Mouse (Mus musculus) cerebellum, adult 11-12 months (tissue): ENCODE measurements at regions not wholly inside any gene's neighbourhood (a gene's known extent, or its start where the extent isn't known, plus 50 kb on each side); places are given as distances from the start of the nearest gene placed in this dataset.

Experiments used
- DNase-seq: peaks from one replicate; pipeline ENCODE4 v3.0.0; 2022

DNA sequence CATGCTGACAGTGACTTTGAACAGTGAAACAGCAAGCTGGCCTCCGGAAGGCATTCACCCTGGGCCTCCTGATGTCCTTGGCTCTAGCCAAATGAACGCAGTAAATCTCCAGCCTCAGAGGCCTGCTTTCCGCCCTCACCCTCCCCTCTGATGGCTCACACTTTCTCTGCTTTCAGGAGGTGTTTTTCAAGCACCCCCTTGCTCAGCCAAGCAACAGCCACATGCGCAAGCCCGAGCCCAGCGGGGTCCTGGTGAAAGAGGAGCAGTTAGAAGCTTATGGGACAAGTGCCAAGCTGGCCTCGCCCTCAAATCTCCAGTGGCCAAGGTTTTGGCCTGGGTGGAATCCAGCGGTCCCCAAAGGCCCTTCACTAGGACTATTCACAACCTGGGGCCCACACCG is 109.6 kb upstream of the Zbtb40 start:
- DNase-seq = no peak

DNA sequence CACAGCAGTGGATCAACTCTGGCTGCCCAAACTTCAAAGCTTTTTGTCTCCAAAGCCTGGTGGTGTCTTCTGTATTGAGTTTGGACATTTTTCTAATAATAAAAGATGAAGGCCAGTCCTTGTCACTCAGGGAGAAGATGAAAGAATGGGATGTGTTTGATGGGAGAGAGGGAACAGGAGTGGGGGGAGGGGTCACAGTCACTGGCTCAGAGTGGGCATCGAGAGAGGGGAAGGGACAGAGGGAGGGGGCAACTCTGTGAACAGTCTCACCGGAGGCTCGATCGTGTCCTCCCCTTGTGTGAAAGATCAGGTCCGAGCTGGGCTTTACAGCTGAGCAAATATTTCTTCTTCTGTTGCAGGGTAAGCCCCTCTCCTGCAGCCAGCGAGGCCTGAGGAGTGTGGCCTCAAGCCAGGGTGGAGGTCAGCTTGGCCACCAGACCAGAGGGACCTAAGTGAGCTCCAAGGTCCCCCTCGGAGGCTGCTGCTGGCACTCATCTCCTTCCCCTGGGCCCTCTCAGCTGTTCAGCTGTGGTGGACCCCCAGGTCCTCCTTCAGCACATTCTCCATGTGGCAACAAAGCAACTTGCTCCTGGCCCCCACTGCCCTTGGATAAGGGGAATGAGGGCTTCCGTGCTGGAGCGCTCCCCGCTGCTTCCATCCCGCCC is 108.0 kb upstream of the Zbtb40 start:
- no peak for DNase-seq

- DNase-seq = peak; percentile 31
These were observed 100.2 kb upstream of the Zbtb40 start for GRCm38 (mm10) chr4:137148756-137149155.

- no peak for DNase-seq
These were observed 99.2 kb upstream of the Zbtb40 start for GRCm38 (mm10) chr4:137147795-137148194.

DNA sequence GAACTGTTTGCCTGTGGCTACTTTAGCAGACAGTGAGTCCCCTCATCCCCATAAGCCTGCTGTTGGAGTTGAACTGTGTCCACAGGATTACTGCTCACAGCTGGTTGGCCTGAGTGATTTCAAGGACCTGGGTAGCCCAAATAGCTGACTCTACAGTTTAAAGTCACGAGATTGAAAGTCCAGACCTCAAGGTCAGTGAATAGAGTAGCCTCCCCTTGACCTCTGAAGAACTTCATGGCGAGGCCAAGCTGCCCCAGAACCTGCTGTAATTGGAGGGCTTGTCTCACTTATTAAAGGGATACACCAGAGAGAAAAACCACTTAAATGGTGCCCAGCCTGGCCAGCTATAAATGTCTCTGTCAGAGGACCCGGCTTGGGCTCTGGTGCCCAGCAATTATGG is 97.7 kb upstream of the Zbtb40 start:
- no peak for DNase-seq

DNA sequence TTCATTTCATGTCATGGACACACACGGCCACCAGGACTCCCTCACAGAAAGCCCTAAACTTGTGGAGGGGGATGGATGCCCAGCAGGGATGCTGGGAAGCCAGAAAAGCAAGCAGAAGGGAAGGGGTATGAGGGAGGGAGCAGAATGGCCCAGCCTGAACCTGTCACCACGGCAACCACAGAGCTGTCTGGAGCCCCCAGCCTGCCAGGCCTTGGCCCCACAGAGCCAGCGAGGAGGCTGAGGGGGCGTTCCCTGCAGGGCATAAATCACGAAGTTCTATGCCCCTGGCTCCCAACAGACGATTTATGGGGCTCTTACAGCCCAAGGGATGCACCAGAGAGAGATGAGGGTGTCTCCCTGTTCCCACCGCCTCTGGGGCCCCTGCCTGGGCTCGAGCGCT is 93.7 kb upstream of the Zbtb40 start:
- no peak for DNase-seq

DNA sequence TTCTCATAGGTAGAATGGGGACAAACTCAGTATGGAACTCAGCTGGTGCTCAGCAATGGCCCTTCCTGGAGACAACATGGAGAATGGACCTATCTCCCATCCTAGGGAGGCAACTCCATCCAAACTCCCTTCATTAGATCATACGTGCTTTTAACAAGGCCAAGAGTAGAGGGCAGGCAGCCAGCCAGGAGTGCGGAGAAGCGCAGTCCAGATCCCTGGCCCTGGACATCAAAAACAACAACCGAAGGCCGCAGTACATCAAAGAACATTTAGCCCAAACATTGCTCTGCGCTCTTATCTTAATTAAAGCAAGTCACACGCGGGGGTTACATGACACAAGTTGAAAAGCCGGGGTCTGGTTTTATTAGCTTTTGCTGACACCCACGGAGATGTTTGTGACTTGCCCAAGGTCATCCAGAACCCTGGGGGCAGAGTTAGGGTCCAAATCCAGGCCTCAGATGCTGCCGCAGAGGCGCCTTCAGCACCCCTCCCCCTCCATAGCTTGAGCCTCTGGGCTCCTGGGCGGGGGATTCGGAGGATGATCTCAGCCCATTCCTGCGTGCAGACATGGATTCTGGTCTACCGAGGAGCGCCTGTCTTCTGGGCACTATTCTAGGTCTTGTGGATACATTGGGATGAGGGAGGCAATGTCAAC is 90.6 kb upstream of the Zbtb40 start:
- DNase-seq = no peak

DNA sequence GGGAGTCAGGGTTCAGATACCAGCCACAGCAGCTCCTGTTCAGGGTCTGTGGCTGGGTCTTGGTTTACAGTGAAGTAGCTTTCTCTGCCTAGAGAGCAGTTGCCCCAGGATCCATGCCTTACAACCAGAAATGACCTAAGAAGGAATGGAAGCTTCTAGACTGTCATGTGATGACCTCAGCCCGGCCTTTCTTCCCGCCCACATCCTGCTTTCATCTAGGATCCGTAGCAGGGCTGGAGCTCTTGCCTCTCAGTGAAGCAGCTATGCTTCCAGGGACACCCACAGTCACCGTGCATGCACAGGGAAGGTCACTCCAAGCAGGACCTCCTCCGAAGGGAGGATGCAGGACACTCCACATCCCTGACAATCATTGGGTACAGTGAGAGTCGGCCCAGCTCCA is 89.5 kb upstream of the Zbtb40 start:
- DNase-seq = no peak

DNA sequence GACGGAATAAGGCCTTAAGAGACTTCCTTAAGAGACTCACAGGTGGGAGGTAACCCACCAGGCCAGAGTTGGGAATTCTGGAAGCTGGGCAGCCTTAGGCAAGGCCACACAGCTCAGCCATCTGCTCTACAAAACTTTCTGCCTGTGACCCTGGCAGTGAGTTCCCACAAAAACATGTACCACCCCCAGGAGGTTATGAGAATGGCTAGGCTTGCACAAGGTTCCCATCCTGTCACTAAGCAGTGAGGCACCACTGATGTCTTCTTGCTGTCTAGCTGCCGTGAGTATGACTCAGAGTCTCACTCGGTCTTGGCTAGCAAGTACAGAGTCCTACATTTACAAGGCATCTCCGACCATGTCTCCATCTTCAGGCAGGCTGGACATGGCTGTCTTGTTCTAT is 87.7 kb upstream of the Zbtb40 start:
- DNase-seq = no peak

GRCm38 (mm10) chr4:137135792-137136191 is 87.2 kb upstream of the Zbtb40 start:
- DNase-seq = no peak

DNA sequence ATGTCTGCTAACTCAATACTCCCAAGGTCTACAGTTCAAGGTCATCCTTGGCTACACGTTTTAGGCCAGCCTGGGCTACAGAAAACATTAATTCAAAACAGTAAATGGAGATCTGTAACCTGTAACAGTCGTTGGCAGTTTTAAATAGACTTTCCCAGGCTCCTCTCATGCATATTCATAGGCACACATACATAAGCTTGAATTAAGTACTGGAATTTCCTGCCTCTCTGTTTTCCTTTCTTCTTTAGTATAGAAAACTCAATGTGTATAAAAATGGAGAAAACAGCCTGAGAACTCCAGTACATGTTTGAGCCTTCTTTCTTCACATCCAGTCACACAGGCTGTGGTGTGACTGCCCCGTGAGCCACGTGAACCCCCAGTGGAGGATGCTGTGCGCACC is 86.0 kb upstream of the Zbtb40 start:
- no peak for DNase-seq

GRCm38 (mm10) chr4:137133789-137134188 is 85.2 kb upstream of the Zbtb40 start:
- DNase-seq = no peak

DNA sequence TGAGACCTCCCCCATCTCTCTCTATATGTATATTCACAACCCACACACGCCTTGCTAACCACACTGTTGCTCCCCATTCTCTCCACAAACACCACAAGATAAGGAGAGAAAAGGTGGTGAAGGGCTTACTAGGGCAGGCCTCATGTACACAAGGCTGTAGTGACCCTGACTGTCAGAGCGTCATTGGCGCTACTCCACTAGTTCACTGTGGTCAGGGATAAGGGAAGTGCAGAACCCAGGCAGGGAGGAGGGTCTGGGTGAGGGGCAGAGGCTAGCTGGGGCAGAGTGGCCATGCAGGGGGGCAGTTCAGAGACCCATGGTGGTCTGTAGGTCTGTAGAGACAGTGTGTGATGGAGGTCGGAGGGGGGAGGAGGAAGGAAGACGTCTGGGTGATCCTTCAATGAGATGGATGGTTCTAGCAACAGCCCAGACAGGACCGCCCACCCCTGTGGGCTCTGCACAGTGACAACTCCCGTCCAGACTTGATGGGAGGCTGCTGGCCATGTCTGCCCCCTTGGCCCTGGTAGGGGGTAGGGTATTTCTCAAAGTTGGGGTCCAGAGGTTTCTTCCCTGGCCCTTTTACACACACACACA is 82.1 kb upstream of the Zbtb40 start:
- no peak for DNase-seq

GRCm38 (mm10) chr4:137128152-137128551 is 79.6 kb upstream of the Zbtb40 start:
- no peak for DNase-seq

DNA sequence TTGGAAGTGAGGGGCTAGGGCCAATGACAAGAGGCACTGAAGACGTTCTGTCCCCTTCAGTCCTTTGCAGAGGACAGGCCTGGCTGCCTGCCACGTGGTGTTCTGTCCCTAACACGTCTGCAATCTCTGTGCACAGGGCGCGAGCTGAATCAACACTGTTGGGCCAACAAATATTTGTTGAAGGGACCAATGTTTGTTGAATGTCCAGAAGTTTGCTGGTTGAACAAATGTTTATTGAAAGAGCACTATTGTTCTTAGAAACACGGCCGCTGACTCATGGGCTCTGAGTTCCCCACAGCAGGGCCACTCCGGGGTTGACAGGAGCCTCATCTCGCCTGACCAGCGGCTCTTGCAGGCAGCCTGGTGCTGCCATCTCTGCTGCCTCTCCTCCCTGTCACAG is 73.1 kb upstream of the Zbtb40 start:
- DNase-seq = no peak

DNA sequence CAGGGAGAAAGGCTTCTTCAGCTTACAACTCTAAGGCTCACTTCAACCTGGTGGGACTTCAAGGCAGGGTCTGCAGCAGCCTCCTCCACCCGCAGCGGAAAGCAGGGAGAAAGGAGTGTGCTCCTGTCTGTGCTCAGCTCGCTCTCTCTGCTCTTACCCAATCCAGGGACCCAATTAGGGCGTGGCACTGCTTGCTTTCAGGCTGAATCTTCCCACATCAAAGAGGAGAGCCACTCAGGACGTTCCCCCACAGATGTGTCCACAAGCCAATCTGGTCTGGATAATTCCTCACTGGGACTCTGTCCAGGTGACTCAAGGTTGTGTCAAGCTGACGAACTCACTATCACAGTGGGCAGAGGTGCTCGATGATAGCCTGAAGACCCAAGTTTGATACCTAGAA is 72.0 kb upstream of the Zbtb40 start:
- DNase-seq = no peak

DNA sequence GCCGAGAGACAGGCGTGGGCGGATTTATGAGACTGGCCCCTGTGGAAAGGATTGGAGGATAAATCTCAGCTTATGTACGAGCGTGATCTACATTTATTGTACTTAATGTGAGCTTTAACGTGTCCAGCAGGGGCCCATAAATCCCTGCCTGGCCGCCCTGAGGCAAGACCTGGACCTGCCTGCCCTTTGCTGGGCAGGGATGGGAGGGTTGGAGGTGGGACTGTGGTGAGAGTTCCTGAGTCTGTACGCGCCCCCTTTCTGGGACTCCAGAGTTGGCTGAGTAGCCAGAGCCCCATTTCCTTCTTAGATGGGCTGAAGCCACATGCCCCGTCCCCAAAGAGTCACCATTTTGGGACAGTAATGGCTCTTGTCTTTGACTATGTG is 69.7 kb upstream of the Zbtb40 start:
- no peak for DNase-seq

GRCm38 (mm10) chr4:137117471-137118331 is 69.1 kb upstream of the Zbtb40 start:
- DNase-seq = peak; percentile 8

DNA sequence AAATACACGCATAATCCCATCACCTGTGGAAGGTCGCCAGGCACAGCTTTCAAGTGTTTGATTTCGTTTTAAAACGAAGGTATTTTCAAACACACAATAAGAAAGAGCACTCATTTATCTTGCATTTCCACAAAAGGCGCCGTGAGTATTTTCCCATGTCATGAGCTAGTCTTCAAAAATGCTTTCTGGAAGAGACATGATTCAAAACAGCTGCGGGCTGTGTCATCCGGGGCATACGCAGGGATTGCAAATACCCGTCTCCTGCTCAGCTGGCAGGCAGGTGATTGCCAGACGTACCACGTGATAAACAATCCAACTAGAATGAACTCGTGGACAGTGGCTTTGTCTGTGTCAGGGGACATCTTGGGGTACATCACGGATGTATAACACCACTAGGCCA is 66.5 kb upstream of the Zbtb40 start:
- DNase-seq = no peak

- peak; percentile 35 for DNase-seq
These were observed 61.7 kb upstream of the Zbtb40 start for GRCm38 (mm10) chr4:137110276-137110675.

DNA sequence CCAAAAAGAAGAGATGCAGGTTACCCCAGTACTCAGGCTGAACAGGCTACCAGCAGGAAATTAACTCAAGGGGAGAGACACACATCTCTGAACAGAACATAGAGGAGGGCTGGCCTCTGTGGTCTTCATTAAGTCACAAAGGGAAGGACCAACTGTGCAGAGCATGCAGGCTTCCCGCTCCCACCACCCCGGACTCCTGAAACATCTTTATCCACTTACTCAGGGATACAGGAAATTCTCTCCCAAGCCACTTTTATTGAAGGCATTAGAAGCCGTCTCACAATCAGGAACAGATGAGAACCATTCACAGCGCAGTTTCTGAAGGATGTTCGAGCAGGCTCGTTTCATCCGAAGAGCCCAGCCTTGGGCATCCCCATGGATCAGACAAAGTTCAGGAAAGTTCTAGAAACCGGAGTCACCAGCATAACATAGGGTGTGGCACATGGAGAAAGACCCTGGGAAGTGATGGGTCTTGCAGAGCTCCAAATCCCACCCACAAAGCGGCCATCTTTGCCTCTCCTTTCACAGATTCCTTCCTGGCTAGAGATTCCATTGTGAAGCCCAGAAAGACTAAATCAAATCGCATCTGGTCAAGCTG is 55.9 kb upstream of the Zbtb40 start:
- no peak for DNase-seq

GRCm38 (mm10) chr4:137101169-137101568 is 52.6 kb upstream of the Zbtb40 start:
- DNase-seq = no peak

- no peak for DNase-seq
These were observed 52.2 kb upstream of the Zbtb40 start for GRCm38 (mm10) chr4:137100756-137101155.
